Mouse (Mus musculus): ENCODE results near the gene Arap2. TPM values are rescaled to one million over a fixed set of nuclear protein-coding genes. Genes with fewer than 3 reads are reported as not detected.

Gene Arap2
- total and polyA plus RNA-seq, 3 experiments, result 2.9 to 10.0 (median 9.3) TPM

GRCm38 (mm10) chr5:62706900-62707299, 59.1 kb downstream of the Arap2 start:
- TF ChIP-seq CTCF (IDR thresholded peaks at IDR 0.05) (peak; percentile 56), POLR2A (IDR thresholded peaks at IDR 0.05; ENCODE audit: insufficient read depth, low read depth, low read length) (no peak)
- Histone ChIP-seq H3K79me2 (replicated peaks; ENCODE audit: control insufficient read depth, insufficient read depth, low read length) (no peaks in the 10 kb centered on the region), H3K27ac (no peak overlapping the region), H3K4me1 (ENCODE audit: control insufficient read depth, insufficient read depth, low read length) (no peaks in the 10 kb centered on the region), H3K9ac (ENCODE audit: low read depth, low read length) (no peak overlapping the region), H3K4me3 (no peak overlapping the region), H3K36me3 (ENCODE audit: control insufficient read depth, insufficient read depth, low read length) (no peaks in the 10 kb centered on the region), H3K27me3 (ENCODE audit: control insufficient read depth, insufficient read depth, low read length) (no peaks in the 10 kb centered on the region)
- no peak for DNase-seq
- intact Hi-C loops (cut with DNase I), result no loop called here
- 48% methylated on average over 7 of the region's 7 CpGs for WGBS

DNA sequence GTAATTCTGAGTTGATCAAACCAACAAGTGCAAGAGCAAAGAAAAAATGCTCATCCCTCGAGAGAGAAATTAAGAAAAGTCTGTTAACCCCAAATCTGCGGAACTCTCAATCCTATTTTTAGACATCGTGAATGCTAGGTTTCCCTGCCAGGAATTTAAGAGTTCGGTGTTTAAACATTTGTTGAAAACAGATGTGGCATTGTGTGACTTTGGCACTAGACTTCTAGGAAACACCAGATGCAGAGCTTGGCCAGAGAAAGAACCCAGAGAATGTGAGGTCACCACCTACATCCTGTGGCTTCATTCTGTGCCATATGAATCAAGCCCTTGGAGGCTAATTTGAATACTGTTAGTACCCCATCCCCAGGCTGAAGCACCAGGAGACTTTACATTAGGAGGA, 76.0 kb downstream of the Arap2 start:
- Histone ChIP-seq H3K4me3 (no peak overlapping the region), H3K79me2 (replicated peaks; ENCODE audit: control insufficient read depth, insufficient read depth, low read length) (no peaks in the 10 kb centered on the region), H3K36me3 (ENCODE audit: control insufficient read depth, insufficient read depth, low read length) (peaks cover 2% of the 10 kb centered on the region), H3K27ac (no peak overlapping the region), H3K9ac (ENCODE audit: low read depth, low read length) (no peak overlapping the region), H3K4me1 (ENCODE audit: control insufficient read depth, insufficient read depth, low read length) (no peaks in the 10 kb centered on the region), H3K27me3 (ENCODE audit: control insufficient read depth, insufficient read depth, low read length) (no peaks in the 10 kb centered on the region)
- no peak for TF ChIP-seq EP300 (IDR thresholded peaks at IDR 0.05; ENCODE audit: insufficient read depth, low read depth, low read length)
- DNase-seq, result no peak
- intact Hi-C loops (cut with DNase I), result no loop called here
- 27% methylated on average over 4 of the region's 4 CpGs for WGBS

DNA sequence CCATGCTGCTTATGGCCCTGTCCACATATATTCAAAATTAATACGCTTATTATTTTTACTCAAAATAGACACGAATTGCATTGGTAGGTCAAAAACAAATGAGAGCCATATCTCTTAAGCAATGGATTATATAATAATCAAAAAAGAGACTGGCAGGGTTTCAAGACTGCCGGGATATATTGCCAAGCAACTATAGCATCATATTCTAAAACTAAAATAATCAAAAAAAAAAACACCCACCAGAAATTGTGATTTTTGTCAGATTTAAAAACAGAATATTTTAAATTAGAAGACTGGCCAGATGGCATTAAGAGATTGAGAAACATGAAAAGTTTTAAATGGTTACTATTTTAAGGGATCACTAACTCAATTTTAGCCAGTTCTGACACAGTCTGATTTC, 82.2 kb downstream of the Arap2 start:
- H3K79me2 ChIP-seq (replicated peaks; ENCODE audit: control insufficient read depth, insufficient read depth, low read length), result no peaks in the 10 kb centered on the region
- H3K36me3 ChIP-seq (ENCODE audit: control insufficient read depth, insufficient read depth, low read length), result no peaks in the 10 kb centered on the region
- 69% methylated on average over 3 of the region's 3 CpGs for WGBS
- no peaks in the 10 kb centered on the region for H3K27me3 ChIP-seq (ENCODE audit: control insufficient read depth, insufficient read depth, low read length)
- no peak overlapping the region for H3K4me3 ChIP-seq
- TF ChIP-seq CTCF (IDR thresholded peaks at IDR 0.05) (no peak), EP300 (IDR thresholded peaks at IDR 0.05; ENCODE audit: insufficient read depth, low read depth, low read length) (no peak), POLR2A (IDR thresholded peaks at IDR 0.05; ENCODE audit: insufficient read depth, low read depth, low read length) (no peak)
- no peak overlapping the region for H3K9ac ChIP-seq (ENCODE audit: low read depth, low read length)
- no peaks in the 10 kb centered on the region for H3K4me1 ChIP-seq (ENCODE audit: control insufficient read depth, insufficient read depth, low read length)
- DNase-seq, result no peak
- no peak overlapping the region for H3K27ac ChIP-seq
- intact Hi-C loops (cut with DNase I), result no loop called here

DNA sequence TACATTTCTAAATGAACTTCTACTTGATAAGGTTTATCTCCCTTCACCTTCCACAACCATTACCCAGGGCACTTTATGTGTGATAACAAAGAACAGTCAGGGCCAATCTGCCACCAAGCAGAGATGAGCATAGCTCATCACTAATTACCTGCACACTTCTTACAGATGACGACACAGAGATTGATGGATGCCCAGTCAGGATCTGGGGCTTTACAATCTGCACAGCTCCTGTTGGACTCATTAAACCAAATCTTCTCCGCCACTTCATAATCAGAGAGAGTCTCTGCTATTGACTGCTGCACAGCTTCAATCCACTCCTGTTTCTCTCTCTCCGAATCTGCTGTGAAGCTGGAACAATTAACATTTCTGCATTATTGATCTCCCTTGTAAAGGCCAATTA, 82.8 kb downstream of the Arap2 start:
- no peaks in the 10 kb centered on the region for H3K4me1 ChIP-seq (ENCODE audit: control insufficient read depth, insufficient read depth, low read length)
- 88% methylated on average over 3 of the region's 3 CpGs for WGBS
- intact Hi-C loops (cut with DNase I), result no loop called here
- no peak for TF ChIP-seq POLR2A (IDR thresholded peaks at IDR 0.05; ENCODE audit: insufficient read depth, low read depth, low read length)
- no peak overlapping the region for H3K4me3 ChIP-seq
- no peaks in the 10 kb centered on the region for H3K36me3 ChIP-seq (ENCODE audit: control insufficient read depth, insufficient read depth, low read length)
- no peak overlapping the region for H3K9ac ChIP-seq (ENCODE audit: low read depth, low read length)
- no peak overlapping the region for H3K27ac ChIP-seq
- H3K79me2 ChIP-seq (replicated peaks; ENCODE audit: control insufficient read depth, insufficient read depth, low read length), result no peaks in the 10 kb centered on the region
- H3K27me3 ChIP-seq (ENCODE audit: control insufficient read depth, insufficient read depth, low read length), result no peaks in the 10 kb centered on the region
- no peak for DNase-seq

DNA sequence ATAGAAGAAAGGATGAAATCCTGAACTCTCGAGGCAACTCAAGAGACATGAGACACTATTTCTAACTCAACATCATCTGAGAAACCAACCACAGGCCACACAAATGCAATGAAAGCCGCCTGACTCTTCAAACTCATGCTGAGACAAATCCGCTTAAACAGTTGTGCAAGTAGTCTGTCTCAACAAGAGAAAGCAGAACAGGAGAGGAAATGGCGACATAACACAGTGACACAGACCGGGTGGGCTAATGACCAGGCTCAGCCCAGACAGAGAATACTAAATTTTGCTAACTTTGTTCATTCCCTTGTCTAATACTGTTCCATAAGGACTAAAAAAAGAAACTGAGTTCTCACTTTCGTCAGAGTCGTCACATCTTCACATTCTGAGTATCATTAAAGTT, 88.6 kb downstream of the Arap2 start:
- TF ChIP-seq POLR2A (IDR thresholded peaks at IDR 0.05; ENCODE audit: insufficient read depth, low read depth, low read length), result no peak
- TF ChIP-seq CTCF (IDR thresholded peaks at IDR 0.05), result no peak
- no peak for TF ChIP-seq EP300 (IDR thresholded peaks at IDR 0.05; ENCODE audit: insufficient read depth, low read depth, low read length)
- WGBS, result 89% methylated on average over 7 of the region's 7 CpGs
- Histone ChIP-seq H3K79me2 (replicated peaks; ENCODE audit: control insufficient read depth, insufficient read depth, low read length) (no peaks in the 10 kb centered on the region), H3K36me3 (ENCODE audit: control insufficient read depth, insufficient read depth, low read length) (peaks cover 7% of the 10 kb centered on the region; the same call in 1 of the 2 replicates), H3K9ac (ENCODE audit: low read depth, low read length) (no peak overlapping the region), H3K27me3 (ENCODE audit: control insufficient read depth, insufficient read depth, low read length) (no peaks in the 10 kb centered on the region), H3K4me1 (ENCODE audit: control insufficient read depth, insufficient read depth, low read length) (no peaks in the 10 kb centered on the region; the same call in 1 of the 2 replicates), H3K27ac (no peak overlapping the region), H3K4me3 (no peak overlapping the region)
- intact Hi-C loops (cut with DNase I), result no loop called here
- DNase-seq, result no peak

- Histone ChIP-seq H3K9ac (ENCODE audit: low read depth, low read length) (no peak overlapping the region), H3K79me2 (replicated peaks; ENCODE audit: control insufficient read depth, insufficient read depth, low read length) (no peaks in the 10 kb centered on the region), H3K36me3 (ENCODE audit: control insufficient read depth, insufficient read depth, low read length) (peaks cover 7% of the 10 kb centered on the region), H3K4me1 (ENCODE audit: control insufficient read depth, insufficient read depth, low read length) (no peaks in the 10 kb centered on the region; the same call in 1 of the 2 replicates), H3K27me3 (ENCODE audit: control insufficient read depth, insufficient read depth, low read length) (no peaks in the 10 kb centered on the region), H3K4me3 (no peak overlapping the region), H3K27ac (no peak overlapping the region)
- TF ChIP-seq POLR2A (IDR thresholded peaks at IDR 0.05; ENCODE audit: insufficient read depth, low read depth, low read length) (no peak), CTCF (IDR thresholded peaks at IDR 0.05) (no peak), EP300 (IDR thresholded peaks at IDR 0.05; ENCODE audit: insufficient read depth, low read depth, low read length) (no peak)
- intact Hi-C loops (cut with DNase I), result no loop called here
- DNase-seq, result no peak
- WGBS, result 43% methylated on average over 9 of the region's 9 CpGs
Measured at GRCm38 (mm10) chr5:62672736-62673436, 93.1 kb downstream of the Arap2 start.

All from heart, adult 2 months (tissue).